Mouse (Mus musculus) thymus, postnatal 0 days (tissue): ENCODE results near the gene Robo2. TPM values are rescaled to one million over a fixed set of nuclear protein-coding genes. Genes with fewer than 3 reads are reported as not detected.
"Not testable (repeated sequence)": the region's sequence is repeated elsewhere in the genome, so short reads cannot be mapped to it uniquely, and the experiment has no call there.

Experiments used
- DNase-seq: peaks from one replicate; pipeline ENCODE4 v3.0.0-alpha.2; 2015; ENCODE audit warnings: low spot score
- polyA plus RNA-seq: library from polyadenylated mRNA; unstranded; fragments of >200 nt; fragmentation: Nextera tagmentation; extraction: Ambion mirVana; gene quantifications from 2 replicates; pipeline ENCODE4 v1.2.1, GENCODE M21; 2015

Robo2 gene
- polyA plus RNA-seq, 1 experiment from 2014 or later = 1.7 TPM

- DNase-seq = no peak
Measured at GRCm38 (mm10) chr16:74084188-74084587, 327.4 kb downstream of the Robo2 start.

GRCm38 (mm10) chr16:74072671-74073070 lies 339.0 kb downstream of the Robo2 start:
- no peak for DNase-seq

- no peak for DNase-seq
Measured at GRCm38 (mm10) chr16:74070628-74071027, 341.0 kb downstream of the Robo2 start.

GRCm38 (mm10) chr16:74065958-74066357 lies 345.7 kb downstream of the Robo2 start:
- no peak for DNase-seq

- no peak for DNase-seq
Measured at GRCm38 (mm10) chr16:74061951-74062350, 349.7 kb downstream of the Robo2 start.

GRCm38 (mm10) chr16:74061479-74061878 lies 350.1 kb downstream of the Robo2 start:
- no peak for DNase-seq

- DNase-seq = no peak
Measured at GRCm38 (mm10) chr16:74056886-74057285, 354.7 kb downstream of the Robo2 start.

GRCm38 (mm10) chr16:74056210-74056609 lies 355.4 kb downstream of the Robo2 start:
- no peak for DNase-seq

GRCm38 (mm10) chr16:74055061-74055751 lies 356.4 kb downstream of the Robo2 start:
- no peak for DNase-seq

- DNase-seq = no peak
Measured at GRCm38 (mm10) chr16:74049467-74049866, 362.2 kb downstream of the Robo2 start.

GRCm38 (mm10) chr16:74048980-74049379 lies 362.6 kb downstream of the Robo2 start:
- DNase-seq = no peak

GRCm38 (mm10) chr16:74047232-74047631 lies 364.4 kb downstream of the Robo2 start:
- DNase-seq = no peak

GRCm38 (mm10) chr16:74040797-74041196 lies 370.8 kb downstream of the Robo2 start:
- DNase-seq = not testable (repeated sequence)

- no peak for DNase-seq
Measured at GRCm38 (mm10) chr16:74027822-74028221, 383.8 kb downstream of the Robo2 start.

GRCm38 (mm10) chr16:74022281-74022978 lies 389.2 kb downstream of the Robo2 start:
- DNase-seq = no peak

- DNase-seq = no peak
Measured at GRCm38 (mm10) chr16:74005767-74006166, 405.9 kb downstream of the Robo2 start.

- no peak for DNase-seq
Measured at GRCm38 (mm10) chr16:74001331-74001730, 410.3 kb downstream of the Robo2 start.

- no peak for DNase-seq
Measured at GRCm38 (mm10) chr16:73991212-73991611, 420.4 kb downstream of the Robo2 start.

- no peak for DNase-seq
Measured at GRCm38 (mm10) chr16:73969573-73969972, 442.1 kb downstream of the Robo2 start.

- no peak for DNase-seq
Measured at GRCm38 (mm10) chr16:73964366-73964926, 447.2 kb downstream of the Robo2 start.

GRCm38 (mm10) chr16:73959479-73959970 lies 452.1 kb downstream of the Robo2 start:
- DNase-seq = no peak

- no peak for DNase-seq
Measured at GRCm38 (mm10) chr16:73958524-73958846, 453.1 kb downstream of the Robo2 start.
